Mouse (Mus musculus) hindbrain, embryonic 12.5 days (tissue): ENCODE measurements around the gene Gdpgp1. TPM values are rescaled to one million over a fixed set of nuclear protein-coding genes. Genes with fewer than 3 reads are reported as not detected.

Experiments used
- polyA plus RNA-seq: library from polyadenylated mRNA; unstranded; fragments of >200 nt; fragmentation: Nextera tagmentation; extraction: Ambion mirVana; gene quantifications from 2 replicates; pipeline ENCODE4 v1.2.1, GENCODE M21; 2016

Gene Gdpgp1
- polyA plus RNA-seq, 1 experiment from 2014 or later: 4.6 TPM

Other genes with a start within 250 kb of the Gdpgp1 start
- 26.0 and 26.4 TPM in 2 replicates for gene Zfp710, start 208.1 kb upstream of the Gdpgp1 start, polyA plus RNA-seq
- 322 and 326 TPM in 2 replicates for gene Idh2, start 117.5 kb upstream of the Gdpgp1 start, polyA plus RNA-seq
- gene Sema4b, start 46.0 kb upstream of the Gdpgp1 start, polyA plus RNA-seq: 20.9 and 21.1 TPM in 2 replicates
- 37.5 and 40.5 TPM in 2 replicates for gene Cib1, start 52 bp upstream of the Gdpgp1 start, polyA plus RNA-seq
- gene Ttll13, start 13.5 kb downstream of the Gdpgp1 start, polyA plus RNA-seq: 2.0 and 2.7 TPM in 2 replicates
- gene Ngrn, start 28.4 kb downstream of the Gdpgp1 start, polyA plus RNA-seq: 55.0 and 55.1 TPM in 2 replicates
- 21.1 and 22.9 TPM in 2 replicates for gene Vps33b, start 36.8 kb downstream of the Gdpgp1 start, polyA plus RNA-seq
- 110 and 117 TPM in 2 replicates for gene Prc1, start 61.6 kb downstream of the Gdpgp1 start, polyA plus RNA-seq
- gene Rccd1, start 91.6 kb downstream of the Gdpgp1 start, polyA plus RNA-seq: 9.8 and 14.1 TPM in 2 replicates
- gene Unc45a, start 108.1 kb downstream of the Gdpgp1 start, polyA plus RNA-seq: 56.2 and 60.6 TPM in 2 replicates
- 20.2 and 22.0 TPM in 2 replicates for gene Hddc3, start 110.2 kb downstream of the Gdpgp1 start, polyA plus RNA-seq
- 27.2 and 30.9 TPM in 2 replicates for gene Man2a2, start 138.5 kb downstream of the Gdpgp1 start, polyA plus RNA-seq
- 10.2 and 11.8 TPM in 2 replicates for gene Fes, start 155.1 kb downstream of the Gdpgp1 start, polyA plus RNA-seq
- 6.1 and 6.9 TPM in 2 replicates for gene Furin, start 172.6 kb downstream of the Gdpgp1 start, polyA plus RNA-seq